Mouse (Mus musculus) brain, embryonic 14.5 days (tissue): ENCODE data around the gene Emsy.

Source experiments
- CTCF ChIP-seq: fragments of 200-500 bp; IDR thresholded peaks from 2 replicates; pipeline ENCODE4 v1.5.1; 2012; ENCODE audit warnings: inconsistent platforms, mild to moderate bottlenecking, moderate library complexity, borderline replicate concordance; ENCODE audit not compliant: insufficient read depth, insufficient read length; ENCODE audit errors: extremely low read depth
- POLR2A ChIP-seq: fragments of 200-500 bp; IDR thresholded peaks from 2 replicates; pipeline ENCODE4 v1.6.1; 2012; ENCODE audit warnings: mild to moderate bottlenecking, inconsistent platforms, borderline replicate concordance; ENCODE audit not compliant: poor library complexity, insufficient read depth, insufficient read length, severe bottlenecking; ENCODE audit errors: extremely low read depth

GRCm38 (mm10) chr7:98655681-98656530 lies 677 bp downstream of the Emsy start:
- TF ChIP-seq CTCF, result 0 out of 2 replicates have a peak, but pooled peaks have one; percentile 3
- TF ChIP-seq POLR2A, result peak; percentile 40; the same call in 1 of the 2 replicates
